8 mouse cellular contexts compared by ENCODE assay signal in genomic region chr13:16763746-16764145, GRCm38 (mm10).
A peak's percentile ranks its signal among the peaks of the same experiment; 100 is the strongest.
DNase-seq lines count a peak whose midpoint lies in the region; ATAC-seq lines count a peak whose summit lies in the region.

No protein-coding gene starts in this region.

- ATAC-seq in midbrain, embryonic 12.5 days (ENCODE audit: low FRiP score, low read depth) = peak; percentile 63; the same call in 1 of the 2 replicates
- no peak for ATAC-seq in midbrain, embryonic 13.5 days
- ATAC-seq in hindbrain, embryonic 14.5 days (ENCODE audit: low FRiP score) = peak; percentile 64; the same call in 1 of the 2 replicates

- H3K27ac ChIP-seq in midbrain, embryonic 12.5 days (replicated peaks) = no peak overlapping the region
- no peak overlapping the region for H3K27ac ChIP-seq in midbrain, embryonic 13.5 days
- H3K27ac ChIP-seq in hindbrain, embryonic 14.5 days = no peak overlapping the region
- H3K27ac ChIP-seq in limb, embryonic 10.5 days = no peak overlapping the region

- peaks cover 15% of the 10 kb centered on the region for H3K4me1 ChIP-seq in midbrain, embryonic 12.5 days
- H3K4me1 ChIP-seq in midbrain, embryonic 13.5 days (replicated peaks) = peaks cover 14% of the 10 kb centered on the region
- H3K4me1 ChIP-seq in hindbrain, embryonic 14.5 days (replicated peaks; ENCODE audit: control insufficient read depth, insufficient read depth, low read length) = peaks cover 9% of the 10 kb centered on the region; the same call in 1 of the 2 replicates
- no peaks in the 10 kb centered on the region for H3K4me1 ChIP-seq in limb, embryonic 10.5 days

- H3K9ac ChIP-seq in midbrain, embryonic 12.5 days (replicated peaks) = no peak overlapping the region
- no peak overlapping the region for H3K9ac ChIP-seq in midbrain, embryonic 13.5 days (replicated peaks)
- no peak overlapping the region for H3K9ac ChIP-seq in hindbrain, embryonic 14.5 days

- no peak overlapping the region for H3K4me3 ChIP-seq in midbrain, embryonic 12.5 days
- H3K4me3 ChIP-seq in midbrain, embryonic 13.5 days (replicated peaks) = no peak overlapping the region
- no peak overlapping the region for H3K4me3 ChIP-seq in hindbrain, embryonic 14.5 days (replicated peaks; ENCODE audit: low read length)
- no peak overlapping the region for H3K4me3 ChIP-seq in limb, embryonic 10.5 days

- no peak overlapping the region for H3K4me2 ChIP-seq in midbrain, embryonic 12.5 days (replicated peaks)
- no peak overlapping the region for H3K4me2 ChIP-seq in midbrain, embryonic 13.5 days (replicated peaks)
- H3K4me2 ChIP-seq in hindbrain, embryonic 14.5 days (replicated peaks) = no peak overlapping the region

- peak; percentile 6 to 74 for DNase-seq in adrenal gland, adult (ENCODE audit: inconsistent age in 2 of 2, low spot score in 1 of 2)
- no peak for DNase-seq in adrenal gland, adult 8-10 months
- DNase-seq in cerebellum, postnatal 36 days = peak; percentile 25 to 38
- DNase-seq in hindbrain, embryonic 14.5 days (ENCODE audit: low spot score) = peak; percentile 74
- DNase-seq in limb, embryonic 10.5 days (ENCODE audit: low spot score) = peak; percentile 37
- peak; percentile 25 for DNase-seq in right cerebral cortex, postnatal 14 days

- no peaks in the 10 kb centered on the region for H3K36me3 ChIP-seq in midbrain, embryonic 12.5 days
- no peaks in the 10 kb centered on the region for H3K36me3 ChIP-seq in midbrain, embryonic 13.5 days
- no peaks in the 10 kb centered on the region for H3K36me3 ChIP-seq in hindbrain, embryonic 14.5 days (replicated peaks; ENCODE audit: control insufficient read depth, insufficient read depth)
- no peaks in the 10 kb centered on the region for H3K36me3 ChIP-seq in limb, embryonic 10.5 days

- H3K9me3 ChIP-seq in midbrain, embryonic 12.5 days = no peaks in the 10 kb centered on the region
- H3K9me3 ChIP-seq in midbrain, embryonic 13.5 days = no peaks in the 10 kb centered on the region
- H3K9me3 ChIP-seq in hindbrain, embryonic 14.5 days (ENCODE audit: control insufficient read depth, low read length) = no peaks in the 10 kb centered on the region
- H3K9me3 ChIP-seq in limb, embryonic 10.5 days (replicated peaks) = no peaks in the 10 kb centered on the region

- 9% methylated on average over 2 of the region's 2 CpGs for whole genome bisulfite sequencing in midbrain, embryonic 12.5 days
- WGBS in midbrain, embryonic 13.5 days = 11% methylated on average over 2 of the region's 2 CpGs
- WGBS in hindbrain, embryonic 14.5 days = 9% methylated on average over 2 of the region's 2 CpGs
- WGBS in limb, embryonic 10.5 days = 10% methylated on average over 2 of the region's 2 CpGs

- H3K27me3 ChIP-seq in midbrain, embryonic 12.5 days = no peaks in the 10 kb centered on the region
- no peaks in the 10 kb centered on the region for H3K27me3 ChIP-seq in midbrain, embryonic 13.5 days
- no peaks in the 10 kb centered on the region for H3K27me3 ChIP-seq in hindbrain, embryonic 14.5 days (ENCODE audit: control insufficient read depth, insufficient read depth, low read length)
- no peaks in the 10 kb centered on the region for H3K27me3 ChIP-seq in limb, embryonic 10.5 days (ENCODE audit: low read depth, poor library complexity, severe bottlenecking)
